Mouse (Mus musculus): ENCODE results near the gene Vmn1r31. TPM values are rescaled to one million over a fixed set of nuclear protein-coding genes. Genes with fewer than 3 reads are reported as not detected.

The Vmn1r31 gene
- not detected for total RNA-seq (2021)

DNA sequence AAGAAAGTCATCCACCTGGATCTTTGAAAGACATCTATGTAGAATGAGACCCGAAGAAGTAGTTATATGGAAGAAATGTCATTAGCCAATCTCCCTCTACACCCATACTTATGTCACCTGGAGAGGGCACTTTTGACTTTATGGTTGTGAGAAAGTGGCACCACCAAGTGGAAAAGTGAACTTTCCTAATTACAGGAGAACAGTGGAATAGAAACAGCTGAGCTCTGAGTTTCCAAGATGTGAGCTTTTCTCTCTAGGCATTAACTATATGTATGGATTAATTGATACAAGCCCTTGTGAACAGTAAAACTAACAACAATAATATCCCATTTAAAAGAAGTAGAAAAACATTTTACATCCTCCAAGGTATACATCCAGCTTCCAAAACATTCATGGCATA, at the start of gene Vmn1r31:
TSS of gene Vmn1r31 (minus strand) at position 101 of the 400 bp plus-strand sequence.
- intact Hi-C loops (cut with DNase I) = no loop called here
- no peak for DNase-seq

DNA sequence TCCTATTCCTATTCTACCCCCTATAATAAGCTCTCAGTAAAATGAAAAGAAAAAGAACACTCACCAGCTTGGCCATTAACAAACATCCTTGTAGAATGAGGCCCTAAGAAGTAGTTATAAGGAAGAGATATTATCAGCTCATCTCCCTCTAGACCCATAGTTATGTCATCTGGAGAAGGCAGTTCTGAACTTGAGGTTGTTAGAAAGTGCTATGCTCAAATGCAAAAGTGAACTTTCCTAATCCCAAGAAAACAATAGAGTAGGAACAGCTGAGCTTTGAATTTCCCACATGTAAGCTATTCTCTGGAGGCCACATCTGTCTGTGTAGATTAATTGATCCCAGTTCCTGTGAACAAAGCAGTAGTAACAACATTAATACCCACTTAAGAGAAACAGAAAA, 31.8 kb downstream of the Vmn1r31 start, which contains the start of gene Vmn1r30:
TSS of gene Vmn1r30 (minus strand) at position 101 of the 400 bp plus-strand sequence.
- intact Hi-C loops (cut with DNase I) = no loop called here
- DNase-seq = no peak

Other genes with a start within 250 kb of the Vmn1r31 start
- gene Vmn1r28, start 213.3 kb downstream of the Vmn1r31 start, total RNA-seq (2021) = not detected
- not detected for gene Vmn1r29, start 173.8 kb downstream of the Vmn1r31 start, total RNA-seq (2021)
- gene Vmn1r30, start 31.9 kb downstream of the Vmn1r31 start, total RNA-seq (2021) = not detected
- gene Abcg2, start 109.2 kb upstream of the Vmn1r31 start, total RNA-seq (2021) = 10 to 100 TPM; 42.7 to 50.4 TPM